Mouse (Mus musculus) duodenum, adult 2 months (tissue): ENCODE results near the gene Med15. TPM values are rescaled to one million over a fixed set of nuclear protein-coding genes. Genes with fewer than 3 reads are reported as not detected.

ENCODE experiments used
- polyA plus RNA-seq: library from polyadenylated mRNA; depleted of rRNA; stranded (reverse); fragments of >200 nt; gene quantifications from 2 replicates; pipeline ENCODE4 v1.2.3, GENCODE M21; 2012; ENCODE audit warnings: low replicate concordance; rRNA removed

Gene Med15
- 85.9 and 111 TPM in 2 replicates for polyA plus RNA-seq

GRCm38 (mm10) chr16:17732841-17733340 is at the start of gene Med15:
Gene Med15, minus strand, starts transcription at chr16:17732891.

GRCm38 (mm10) chr16:17759344-17759773 is 26.7 kb upstream of the Med15 start, which contains the start of gene Klhl22:
Gene Klhl22, plus strand, starts transcription at chr16:17759618.

GRCm38 (mm10) chr16:17646310-17647114 is 86.2 kb downstream of the Med15 start, which contains the start of gene Ccdc74a:
Gene Ccdc74a, plus strand, starts transcription at chr16:17646470.

GRCm38 (mm10) chr16:17619198-17620105 is 113.2 kb downstream of the Med15 start, which contains the start of gene Smpd4:
Gene Smpd4, plus strand, starts transcription at chr16:17619354.

Other genes with a start within 250 kb of the Med15 start
- 0.87 and 0.91 TPM in 2 replicates for gene Aifm3, start 243.3 kb downstream of the Med15 start, polyA plus RNA-seq
- 143 and 180 TPM in 2 replicates for gene Lztr1, start 224.2 kb downstream of the Med15 start, polyA plus RNA-seq
- 75.3 and 98.6 TPM in 2 replicates for gene Thap7, start 201.8 kb downstream of the Med15 start, polyA plus RNA-seq
- 0.21 and 0.33 TPM in 2 replicates for gene Lrrc74b, start 171.6 kb downstream of the Med15 start, polyA plus RNA-seq
- gene P2rx6, start 171.0 kb downstream of the Med15 start, polyA plus RNA-seq, result 1.1 and 1.6 TPM in 2 replicates
- 14.7 and 24.5 TPM in 2 replicates for gene Slc7a4, start 149.7 kb downstream of the Med15 start, polyA plus RNA-seq
- 17.7 and 54.4 TPM in 2 replicates for gene Smpd4, start 113.5 kb downstream of the Med15 start, polyA plus RNA-seq
- gene Ccdc74a, start 86.4 kb downstream of the Med15 start, polyA plus RNA-seq, result 0.55 and 0.85 TPM in 2 replicates
- gene Klhl22, start 26.7 kb upstream of the Med15 start, polyA plus RNA-seq, result 24.2 and 34.0 TPM in 2 replicates
- gene Scarf2, start 64.4 kb upstream of the Med15 start, polyA plus RNA-seq, result 32.0 and 34.5 TPM in 2 replicates
- 0.05 TPM in 1 of 2 replicates, not detected in the other for gene B830017H08Rik, start 100.2 kb upstream of the Med15 start, polyA plus RNA-seq
- gene Car15, start 105.5 kb upstream of the Med15 start, polyA plus RNA-seq, result 9.6 and 13.0 TPM in 2 replicates
- gene Gm20518, start 158.8 kb upstream of the Med15 start, polyA plus RNA-seq, result 0.96 and 1.7 TPM in 2 replicates
- 0.05 TPM in 1 of 2 replicates, not detected in the other for gene Tssk1, start 161.3 kb upstream of the Med15 start, polyA plus RNA-seq
- 105 and 128 TPM in 2 replicates for gene Dgcr2, start 165.7 kb upstream of the Med15 start, polyA plus RNA-seq
- gene Tssk2, start 165.7 kb upstream of the Med15 start, polyA plus RNA-seq, result not detected in 2 replicates
- 14.2 and 14.3 TPM in 2 replicates for gene Ess2, start 178.5 kb upstream of the Med15 start, polyA plus RNA-seq
- gene Gsc2, start 182.2 kb upstream of the Med15 start, polyA plus RNA-seq, result not detected in 2 replicates
- 321 and 435 TPM in 2 replicates for gene Slc25a1, start 195.3 kb upstream of the Med15 start, polyA plus RNA-seq
- not detected in 2 replicates for gene Vpreb2, start 247.5 kb upstream of the Med15 start, polyA plus RNA-seq